Mouse (Mus musculus) brain, embryonic 14.5 days (tissue): ENCODE measurements around the gene Pcdh15.

Experiments
- CTCF ChIP-seq: fragments of 200-500 bp; IDR thresholded peaks from 2 replicates; pipeline ENCODE4 v1.5.1; 2012; ENCODE audit warnings: inconsistent platforms, mild to moderate bottlenecking, moderate library complexity, borderline replicate concordance; ENCODE audit not compliant: insufficient read depth, insufficient read length; ENCODE audit errors: extremely low read depth
- POLR2A ChIP-seq: fragments of 200-500 bp; IDR thresholded peaks from 2 replicates; pipeline ENCODE4 v1.6.1; 2012; ENCODE audit warnings: mild to moderate bottlenecking, inconsistent platforms, borderline replicate concordance; ENCODE audit not compliant: poor library complexity, insufficient read depth, insufficient read length, severe bottlenecking; ENCODE audit errors: extremely low read depth

DNA sequence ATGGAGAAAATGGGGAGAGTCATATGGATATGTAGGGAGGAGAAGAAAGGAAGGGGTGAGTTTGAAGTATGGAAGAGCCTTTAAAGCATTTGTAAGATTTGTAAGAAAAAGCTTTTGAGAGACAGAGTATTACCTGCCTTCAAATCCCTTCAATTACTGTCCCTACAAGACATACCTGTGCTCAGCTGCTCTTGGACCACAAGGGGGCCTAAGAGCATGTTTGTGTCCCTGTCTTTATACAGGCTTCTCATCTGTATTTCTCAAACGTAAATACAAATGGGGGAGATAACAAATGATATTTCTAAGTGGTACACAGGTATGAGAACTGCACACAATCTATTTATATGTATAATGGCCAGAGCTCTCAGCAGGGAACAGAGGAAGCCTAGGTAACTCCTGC is 1118.1 kb downstream of the Pcdh15 start:
- peak; percentile 34; the same call in 1 of the 2 replicates for TF ChIP-seq CTCF
- TF ChIP-seq POLR2A = no peak
